Mouse (Mus musculus) gastrocnemius, adult 8-10 months (tissue): ENCODE measurements around the gene Fut2. TPM values are rescaled to one million over a fixed set of nuclear protein-coding genes. Genes with fewer than 3 reads are reported as not detected.
"Not testable (repeated sequence)": the region's sequence is repeated elsewhere in the genome, so short reads cannot be mapped to it uniquely, and the experiment has no call there.

Experiments used
- DNase-seq, 2 experiments: peaks; one replicate each; pipeline ENCODE4 v3.0.0; 2022; ENCODE audit warnings: low spot score in 2 of 2
- total RNA-seq, 4 experiments: library from RNA; stranded (reverse); gene quantifications; 2 replicates each; pipeline ENCODE4 v1.2.4; 2022

The Fut2 gene
- total RNA-seq, 4 experiments from 2014 or later: 0.12 to 0.29 (median 0.20) TPM

DNA sequence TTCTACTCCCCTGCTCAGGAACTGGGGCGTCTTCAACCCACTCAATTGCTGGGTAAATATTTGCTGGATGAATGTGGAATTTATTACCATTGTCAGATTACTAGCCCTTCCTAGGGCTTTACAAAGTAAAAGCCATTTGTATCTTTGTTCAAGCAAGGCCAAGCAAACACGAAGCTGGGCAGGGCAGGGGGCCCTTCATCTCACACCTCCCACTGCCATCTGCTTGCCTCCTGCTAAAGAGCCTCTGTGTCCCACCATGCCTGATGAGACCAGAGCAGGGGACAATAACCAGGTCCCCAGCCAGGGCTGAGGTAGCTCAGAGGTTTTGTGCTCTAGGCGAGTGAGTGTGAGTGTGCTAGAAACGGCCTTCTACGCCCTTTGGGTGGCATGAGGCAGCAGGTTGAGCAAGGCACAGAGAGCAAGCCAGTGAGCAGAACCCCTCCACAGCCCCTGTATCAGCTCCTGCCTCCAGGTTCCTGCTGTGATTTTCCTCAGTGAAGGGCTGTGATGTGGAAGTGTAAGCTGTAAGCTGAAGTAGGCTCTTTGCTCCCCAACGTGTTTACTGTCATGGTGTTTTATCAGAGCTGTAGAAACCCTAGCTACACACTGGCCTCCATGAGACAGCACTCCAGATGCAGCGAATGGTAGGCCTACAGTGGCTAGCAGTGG lies 11.6 kb upstream of the Fut2 start:
- no peak for DNase-seq

DNA sequence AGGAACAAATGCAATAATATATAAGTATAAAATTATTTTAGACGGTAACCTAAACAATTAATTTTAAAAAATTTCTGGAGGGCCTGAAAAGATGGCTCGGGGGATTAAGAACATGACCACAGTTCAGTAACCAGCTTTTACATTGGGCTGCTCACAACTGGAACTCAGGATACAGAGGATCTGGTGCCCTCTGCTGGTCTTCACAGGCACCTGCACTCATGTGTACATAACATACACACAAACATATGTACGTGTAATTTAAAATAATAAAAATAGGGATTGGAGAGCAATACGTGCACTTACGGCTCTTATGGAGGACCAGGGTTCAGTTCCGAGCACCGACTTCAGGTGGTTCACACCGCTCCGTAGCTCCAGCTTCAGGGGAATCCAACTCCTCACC lies 2.7 kb upstream of the Fut2 start:
- DNase-seq: no peak

DNA sequence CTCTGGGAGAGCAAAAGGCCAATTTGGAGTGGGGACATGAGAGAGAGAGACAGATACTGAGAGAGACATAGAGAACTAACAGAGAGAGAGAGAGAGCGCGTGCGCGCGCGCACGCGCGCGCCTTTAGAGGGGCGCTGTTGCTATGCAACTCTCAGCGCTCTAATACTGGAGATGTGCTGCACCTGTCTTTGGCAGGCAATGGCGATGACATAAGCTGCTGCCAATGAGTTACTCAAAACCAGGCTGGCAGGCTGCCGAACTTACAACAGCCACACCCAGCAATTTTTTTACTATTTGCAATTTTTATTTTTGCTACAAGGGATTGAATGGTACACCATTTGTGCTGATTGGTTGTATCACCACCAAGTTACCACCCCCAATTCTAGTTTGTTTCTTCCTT lies 1.6 kb upstream of the Fut2 start:
- DNase-seq: no peak

DNA sequence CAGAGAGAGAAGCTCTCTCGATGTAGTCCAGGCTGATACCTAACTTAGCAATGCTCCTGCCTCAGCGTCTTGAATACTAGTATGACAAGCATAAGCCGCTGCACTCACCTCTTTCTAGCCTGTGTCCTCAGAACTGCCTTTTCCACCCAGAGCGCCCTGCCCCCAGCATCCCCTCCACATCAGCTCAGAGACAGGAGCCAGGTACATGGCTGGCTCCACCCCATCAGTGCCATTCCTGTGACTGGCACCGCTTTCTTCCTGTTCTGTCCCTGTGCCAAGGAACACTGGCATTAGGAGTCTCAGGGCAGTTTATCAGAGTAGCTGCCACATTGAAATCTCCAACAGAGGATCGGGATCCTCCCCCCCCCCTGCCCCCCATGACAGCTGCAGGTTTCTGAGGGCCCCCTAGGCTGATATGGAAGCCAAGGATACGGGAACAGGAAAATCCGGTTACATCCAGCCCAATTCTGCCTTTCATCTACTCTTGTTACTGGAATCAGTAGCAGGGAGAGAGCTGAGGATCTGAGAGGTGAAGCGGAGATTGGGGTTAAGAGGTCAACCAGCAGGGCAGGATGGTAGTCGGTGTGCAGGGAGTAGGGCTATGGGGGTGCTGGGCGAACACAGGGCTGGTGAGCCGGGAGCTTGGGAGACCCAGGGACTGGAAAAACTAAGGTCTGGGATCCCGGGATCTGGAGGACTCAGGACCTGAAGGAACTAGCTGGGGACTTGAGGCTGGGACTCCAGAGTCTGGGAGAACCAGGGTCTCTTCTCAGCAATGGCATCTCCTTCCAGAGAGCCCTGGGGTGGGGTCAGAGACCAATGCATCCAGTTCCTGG lies 673 bp downstream of the Fut2 start:
- no peak for DNase-seq

DNA sequence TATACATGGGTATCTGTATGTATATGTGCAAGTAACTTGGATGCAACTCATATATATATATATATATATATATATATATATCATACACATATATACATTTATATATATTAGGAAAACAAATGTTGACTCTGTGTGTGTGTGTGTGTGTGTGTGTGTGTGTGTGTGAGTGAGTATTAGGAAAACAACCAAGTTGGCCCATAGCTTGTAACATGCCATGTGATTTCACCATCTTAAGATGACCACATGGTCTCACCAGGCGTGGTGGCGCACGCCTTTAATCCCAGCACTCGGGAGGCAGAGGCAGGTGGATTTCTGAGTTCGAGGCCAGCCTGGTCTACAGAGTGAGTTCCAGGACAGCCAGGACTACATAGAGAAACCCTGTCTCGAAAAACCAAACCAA lies 4.5 kb downstream of the Fut2 start:
- DNase-seq: not testable (repeated sequence)

DNA sequence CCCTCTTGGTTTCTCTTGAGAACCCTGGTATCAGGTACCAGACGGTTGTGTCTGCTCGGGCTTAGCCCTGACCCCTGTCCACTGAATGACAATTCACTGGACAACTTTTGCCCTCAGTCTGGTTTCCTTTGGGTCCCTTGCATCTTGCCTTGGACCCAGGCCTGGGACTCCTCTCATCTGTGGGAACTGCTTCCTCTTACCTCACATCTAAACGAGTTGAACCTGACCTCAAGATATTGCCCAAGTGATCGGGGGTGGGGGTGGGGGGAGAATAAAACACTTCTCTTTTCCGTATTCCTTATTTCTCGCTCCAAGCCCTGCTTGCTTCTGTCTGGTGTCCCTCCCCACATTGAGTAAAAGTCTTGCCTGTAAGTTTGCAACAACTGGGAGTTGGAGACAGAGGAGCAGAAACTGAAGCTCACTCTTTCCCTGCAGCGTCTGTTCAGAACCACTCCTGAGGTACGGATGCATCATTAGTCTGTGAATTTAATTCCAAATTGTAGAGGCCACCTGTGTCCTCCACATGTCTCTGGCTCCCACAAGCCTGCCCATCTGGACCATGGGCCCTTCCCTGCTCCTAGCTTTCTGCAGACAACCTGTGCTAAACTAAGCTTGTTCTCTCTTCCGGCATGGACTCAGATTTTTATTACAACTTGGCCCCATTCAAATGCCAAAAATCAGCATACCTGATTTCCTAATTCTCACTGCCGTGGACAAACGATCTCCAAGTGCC lies 5.3 kb downstream of the Fut2 start:
- DNase-seq: no peak

DNA sequence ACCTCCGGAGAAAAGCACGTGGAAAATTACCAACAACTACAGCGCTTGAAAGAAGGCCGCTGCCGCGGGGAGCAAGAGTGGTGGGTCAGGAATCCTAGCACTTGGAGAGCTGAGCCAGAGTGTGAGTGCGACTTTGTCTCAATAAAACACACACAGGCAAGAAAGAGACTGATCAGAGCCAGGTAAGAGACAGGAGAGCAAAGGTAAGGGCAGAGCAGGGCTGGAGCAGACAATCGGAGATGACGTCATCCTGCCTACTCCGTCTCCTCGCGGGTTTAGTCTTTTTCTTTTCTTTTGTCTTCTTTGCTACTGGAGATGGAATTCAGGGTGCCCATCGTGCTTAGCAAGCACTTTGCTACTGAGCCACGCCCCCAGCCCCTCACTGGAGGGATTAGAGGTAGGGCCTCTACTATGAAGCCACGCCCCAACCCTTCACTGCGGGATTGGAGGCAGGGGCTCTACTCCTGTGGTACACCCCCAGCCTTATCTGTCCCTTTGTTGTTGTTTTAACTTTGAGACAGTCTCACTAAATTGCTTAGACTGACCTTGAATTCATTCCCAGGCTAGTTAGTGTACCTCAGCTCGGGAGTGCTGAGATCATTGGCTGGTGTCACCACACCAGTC lies 11.7 kb downstream of the Fut2 start:
- DNase-seq: no peak

DNA sequence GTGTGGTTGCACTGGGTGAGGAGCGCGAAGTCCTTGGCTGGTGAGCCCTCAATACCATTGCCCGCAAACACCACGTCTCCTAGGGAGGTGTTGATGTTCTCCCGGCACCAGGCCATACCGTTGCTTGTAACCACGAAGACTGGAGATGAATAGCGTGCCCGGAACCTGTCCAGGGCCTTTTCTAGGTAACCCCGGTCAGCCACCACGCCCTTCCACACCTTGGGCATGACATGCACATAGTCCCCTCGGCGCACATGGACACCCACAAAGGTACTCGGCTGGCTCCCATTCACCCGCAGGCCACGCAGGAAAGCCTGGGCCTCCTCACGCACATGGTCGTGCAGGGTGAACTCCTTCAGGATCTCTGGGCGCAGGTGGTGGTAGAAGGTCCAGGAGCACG lies 15.7 kb downstream of the Fut2 start:
- DNase-seq: not testable (repeated sequence)

DNA sequence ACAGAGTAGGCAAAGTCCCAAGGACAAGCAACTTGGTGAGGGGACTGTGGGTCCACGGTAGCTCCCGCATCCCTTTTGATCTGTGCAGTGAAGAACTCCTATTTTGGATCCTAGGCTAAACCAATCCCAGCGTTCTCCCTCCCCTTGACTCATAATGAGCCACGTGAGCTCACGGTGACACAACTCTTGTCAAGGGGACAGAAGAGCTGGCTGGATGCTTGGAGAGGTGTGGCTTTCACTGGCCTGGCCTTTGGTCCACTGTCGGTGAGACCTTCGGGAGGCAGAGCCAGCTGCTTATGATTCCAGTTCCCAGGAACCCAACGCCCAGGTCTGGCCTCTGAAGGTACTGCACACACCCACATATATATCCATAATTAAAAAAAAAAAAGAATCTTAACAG lies 16.8 kb downstream of the Fut2 start:
- peak; percentile 55 to 72 for DNase-seq

DNA sequence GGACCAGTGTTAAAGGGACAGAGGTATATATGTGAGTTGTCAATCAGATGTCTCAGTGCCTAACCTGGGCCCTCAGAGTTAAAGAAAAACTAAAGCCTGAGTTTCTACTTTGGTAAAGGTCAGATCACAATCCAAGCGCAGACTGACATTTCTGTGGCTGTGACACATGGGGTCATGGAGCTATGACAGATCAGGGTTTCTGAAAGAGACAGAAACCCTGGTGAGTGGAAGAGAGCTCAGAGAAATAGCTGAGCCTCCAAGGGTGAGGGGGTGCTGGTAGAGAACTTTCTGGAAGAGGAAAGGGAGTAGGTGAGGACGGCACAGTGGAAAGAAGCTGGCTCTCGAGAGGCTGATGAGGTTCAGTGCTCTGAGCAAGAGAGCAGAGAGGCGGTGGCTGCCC lies 19.5 kb downstream of the Fut2 start:
- no peak for DNase-seq

DNA sequence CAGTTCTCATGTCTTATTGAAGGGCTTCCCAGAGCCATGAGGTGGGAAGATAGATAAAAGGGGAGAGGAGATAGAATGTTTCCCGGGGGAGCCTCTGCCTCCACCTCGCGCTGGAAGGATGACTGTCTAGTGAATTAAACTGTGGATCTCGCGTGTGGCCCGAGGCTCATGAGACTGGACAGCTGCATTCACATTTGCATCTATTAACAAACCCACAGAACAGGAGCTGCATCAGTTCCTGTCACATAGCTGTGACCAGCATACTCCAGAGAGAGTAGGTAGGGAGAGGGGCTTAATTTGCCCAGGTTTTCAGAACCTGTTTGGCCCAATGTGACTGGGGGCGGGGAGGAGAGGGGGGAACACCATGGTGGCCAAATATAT lies 20.6 kb downstream of the Fut2 start:
- no peak for DNase-seq

DNA sequence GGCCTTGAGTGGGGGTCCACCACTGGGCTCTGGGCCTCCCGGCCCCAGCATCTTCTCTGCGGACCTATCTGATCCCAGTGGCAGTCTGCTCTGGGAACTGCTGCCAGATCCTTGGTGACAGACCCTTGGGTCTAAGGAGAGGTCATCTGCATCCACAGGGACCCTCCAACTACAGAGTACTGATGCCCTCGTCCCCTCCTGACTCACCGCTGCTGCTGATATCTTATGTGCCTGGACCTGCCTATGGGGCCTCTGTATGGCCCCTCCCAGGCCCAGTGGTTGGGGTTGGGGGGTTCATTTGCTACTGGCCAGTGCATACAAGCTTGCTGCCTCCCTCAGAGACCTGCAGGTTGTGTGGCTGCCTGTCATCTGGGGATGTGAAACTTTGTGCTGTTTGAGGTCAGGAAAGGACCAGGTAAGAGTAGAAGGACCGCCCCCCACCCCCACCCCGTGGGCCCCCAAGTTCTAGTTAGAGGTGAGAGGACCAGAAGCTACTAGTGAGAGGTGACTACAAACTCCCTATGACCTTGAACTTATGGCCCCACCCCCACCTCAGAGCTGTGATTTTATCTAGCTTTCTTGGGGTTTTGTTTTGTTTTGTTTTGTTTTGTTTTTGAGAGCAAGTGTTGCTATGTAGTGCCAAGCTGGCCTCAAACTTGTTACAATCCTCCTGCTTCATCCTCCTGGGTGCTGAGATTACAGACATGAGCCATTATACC lies 21.2 kb downstream of the Fut2 start:
- DNase-seq: no peak

DNA sequence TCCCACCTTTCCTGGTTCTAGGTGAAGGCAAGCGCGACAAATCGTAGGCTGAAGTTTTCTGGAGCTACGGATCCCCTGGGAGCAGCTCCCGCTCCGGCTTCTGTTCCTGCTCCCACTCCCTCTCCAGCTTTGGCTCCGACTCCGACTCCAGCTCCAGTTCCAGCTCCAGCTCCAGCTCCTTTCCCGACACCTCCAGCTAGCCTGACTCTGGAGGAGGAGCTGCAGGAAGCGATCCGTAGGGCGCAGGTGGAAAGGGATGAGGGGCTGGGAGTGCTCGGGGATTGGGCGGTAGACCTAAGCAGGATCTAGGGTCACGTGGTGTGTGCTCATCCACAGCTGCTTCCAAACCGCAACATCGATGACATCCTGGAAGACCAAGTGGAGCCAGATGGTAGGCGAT lies 22.0 kb downstream of the Fut2 start:
- peak in 1 of 2 experiments; percentile 34 for DNase-seq

DNA sequence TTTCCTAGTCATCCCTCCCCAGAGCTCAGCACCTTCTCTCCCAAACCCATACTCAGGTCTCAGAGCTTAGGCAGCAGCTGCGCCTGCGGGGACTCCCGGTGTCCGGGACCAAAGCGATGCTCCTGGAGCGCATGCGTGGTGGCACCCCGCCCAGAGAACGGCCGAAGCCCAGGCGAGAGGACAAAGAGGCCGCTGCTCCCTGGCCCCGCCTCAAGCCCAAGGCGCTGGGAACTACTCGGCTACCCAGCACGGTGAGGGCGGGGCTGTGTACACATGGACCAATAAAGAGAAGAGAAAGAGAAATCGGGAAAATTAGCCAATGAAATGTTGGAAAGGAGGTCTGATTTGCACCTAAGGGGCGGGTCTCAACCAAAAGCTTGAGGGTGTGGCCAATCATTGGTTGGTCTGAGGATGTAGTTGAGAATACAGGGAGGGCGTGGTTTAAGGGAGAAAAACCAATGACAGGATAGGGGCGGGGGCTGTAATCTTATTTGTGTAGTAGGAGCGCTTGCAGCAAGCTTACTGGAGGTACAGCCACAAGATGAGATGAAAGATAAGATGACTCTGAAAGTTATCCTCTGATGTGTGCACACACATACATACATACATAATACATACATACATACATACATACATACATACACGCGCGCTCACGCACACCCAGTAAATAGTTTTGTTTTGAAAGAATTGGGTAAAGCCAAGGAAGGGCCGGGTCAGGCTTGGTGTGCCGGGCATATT lies 22.6 kb downstream of the Fut2 start:
- peak; percentile 88 to 93 for DNase-seq

DNA sequence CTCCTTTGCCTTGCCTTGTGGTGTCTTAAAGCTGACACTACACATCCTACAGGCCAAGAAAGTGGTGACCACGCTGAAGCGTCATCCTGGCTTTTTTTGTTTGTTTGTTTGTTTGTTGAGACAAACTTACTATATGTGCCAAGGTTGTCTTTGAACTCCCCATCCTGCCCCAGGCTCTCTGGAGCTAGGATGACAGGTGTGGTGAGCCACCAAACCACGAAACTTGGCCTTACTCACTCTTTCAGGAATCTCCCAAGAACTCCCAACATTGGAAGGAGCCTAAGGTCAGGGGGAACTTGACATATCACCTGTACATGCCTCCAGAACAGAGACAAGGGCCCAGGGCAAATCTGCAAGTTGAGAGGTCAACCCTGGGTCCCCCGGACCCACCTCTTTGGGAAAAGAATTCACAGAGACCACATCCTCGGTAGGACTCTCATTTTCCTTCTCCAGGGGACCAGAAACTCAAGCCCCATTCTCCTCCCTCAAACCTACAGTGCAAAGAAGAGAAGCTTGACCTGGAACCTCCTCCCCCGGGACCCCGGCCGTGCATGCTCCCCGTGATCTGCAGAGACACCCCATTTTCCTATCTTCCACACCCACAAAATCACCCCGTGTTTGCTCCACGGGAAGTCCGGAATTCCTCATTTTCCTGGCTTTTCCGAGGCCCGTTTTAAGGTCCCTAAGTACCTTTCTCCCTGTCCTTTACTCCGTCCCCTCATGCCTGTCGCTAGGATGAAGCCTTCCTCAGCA lies 23.5 kb downstream of the Fut2 start:
- DNase-seq: no peak

DNA sequence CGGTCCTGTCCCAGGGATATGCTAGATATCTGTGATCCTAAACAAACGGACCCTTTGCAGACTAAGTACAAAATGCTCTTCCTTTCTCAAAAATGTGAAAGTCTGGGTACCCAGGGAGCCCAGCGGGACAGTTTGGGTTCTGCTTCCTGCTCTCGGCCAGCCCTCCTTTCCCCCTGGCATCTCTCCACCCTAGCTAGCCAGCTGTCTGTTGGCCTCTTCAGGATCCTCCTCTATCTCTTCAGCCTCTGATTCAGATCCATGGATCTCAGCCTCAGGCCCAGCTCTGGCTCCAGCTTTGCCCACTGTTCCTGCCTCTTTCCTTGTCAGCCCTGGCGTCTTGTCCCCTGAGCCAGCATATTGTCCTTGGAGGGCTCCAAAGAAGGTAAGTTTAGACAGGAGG lies 24.1 kb downstream of the Fut2 start:
- no peak for DNase-seq

DNA sequence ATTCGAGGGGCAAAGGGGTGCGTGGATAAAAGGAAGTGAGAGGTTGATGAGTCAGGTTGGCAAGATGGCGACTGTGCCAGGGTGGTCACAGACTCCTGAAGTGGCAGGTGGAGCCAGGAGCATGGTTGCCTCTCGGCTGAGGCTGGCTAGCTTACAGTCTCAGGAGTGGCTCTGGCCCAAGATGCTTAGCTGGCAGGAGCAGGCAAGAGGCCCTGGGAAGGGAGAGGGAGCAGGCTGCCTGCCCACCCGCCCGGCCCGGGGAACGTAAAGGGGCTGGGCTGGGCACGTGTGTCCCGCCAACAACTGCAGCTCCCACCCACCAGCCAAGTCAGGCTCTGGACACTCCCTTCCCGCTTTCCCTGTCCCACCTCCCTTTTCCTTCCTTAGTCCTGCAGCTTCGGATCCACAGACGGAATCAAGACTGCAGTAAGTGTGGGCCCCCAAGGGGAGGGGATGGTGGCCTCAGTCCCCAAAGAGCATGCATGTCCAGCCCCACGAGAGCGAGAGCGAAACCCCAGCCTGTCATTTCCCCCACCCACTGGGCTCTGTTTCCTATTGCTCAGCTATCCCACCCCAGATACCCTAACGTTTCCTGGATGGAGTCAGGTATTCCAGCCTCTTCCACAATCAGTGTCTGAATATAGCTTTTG lies 24.7 kb downstream of the Fut2 start:
- peak; percentile 55 to 75 for DNase-seq

DNA sequence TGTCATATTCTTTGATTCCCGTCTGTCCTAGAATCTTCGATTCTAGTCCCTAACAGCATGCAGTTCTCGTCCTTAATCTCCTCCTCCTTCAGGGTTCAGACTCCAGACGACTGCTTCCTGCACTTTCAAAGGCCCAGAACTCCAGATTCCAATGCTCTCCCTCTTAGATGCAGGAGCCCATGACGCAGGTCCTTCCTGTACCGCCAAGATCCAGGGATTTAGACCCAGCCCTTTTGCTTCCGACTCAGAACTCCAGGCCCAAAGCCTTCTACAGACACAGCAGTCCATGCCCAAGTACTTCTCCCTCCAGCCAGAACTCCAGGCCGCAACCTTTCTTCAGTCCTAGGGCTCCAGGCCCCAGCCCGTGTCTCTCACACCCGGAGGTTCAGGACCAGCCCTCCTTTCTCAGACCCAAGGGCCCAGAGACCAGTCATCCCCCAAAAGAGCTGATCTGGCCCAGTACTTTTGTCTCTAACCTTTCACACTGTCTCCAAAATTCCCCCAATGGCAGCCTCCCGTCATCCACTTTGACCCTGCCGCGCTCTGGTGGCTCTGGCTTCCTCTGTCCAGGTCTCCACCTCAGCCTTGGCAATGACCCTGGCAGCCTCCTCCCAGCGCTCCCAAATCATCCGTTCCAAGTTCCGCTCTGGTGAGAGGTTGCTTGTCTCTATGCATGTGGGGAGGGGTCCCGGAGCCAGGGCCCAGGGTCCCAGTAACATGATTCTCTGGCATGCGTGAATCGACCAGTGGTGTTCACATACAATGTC lies 25.8 kb downstream of the Fut2 start:
- peak; percentile 26 to 58 for DNase-seq
